Comparison of ENCODE assay signal across 9 mouse cellular contexts in genomic region chr7:25433007-25433541, GRCm38 (mm10). TPM values are rescaled to one million over a fixed set of nuclear protein-coding genes. Genes with fewer than 3 reads are reported as not detected.
DNase-seq lines count a peak whose midpoint lies in the region; ATAC-seq and TF ChIP-seq lines count a peak whose summit lies in the region.
"Had no signal": no experiment of that assay in that cellular context is flagged by ENCODE, and none has a peak within 500 bp of the region (broad histone marks: within the 10 kb centered on the region; RNA-seq: fewer than 3 reads in every experiment).

No protein-coding gene starts in this region.

- H3K4me2 ChIP-seq in CH12.LX (ENCODE audit: insufficient read depth, low read depth, poor library complexity, severe bottlenecking) = peak overlapping the region; percentile 54
- no peak overlapping the region for H3K4me2 ChIP-seq in heart, embryonic 14.5 days (ENCODE audit: low read length)

- 22% methylated on average over 5 of the region's 5 CpGs for WGBS in heart, embryonic 14.5 days

- dilution Hi-C loops in CH12.LX (cut with MboI; ENCODE audit: extremely low pct_ligation_motif_present, extremely low pct_unique_long_range_greater_than_20kb, low sequenced_read_pairs) = no loop called here

- TF ChIP-seq POLR2A in CH12.LX (IDR thresholded peaks at IDR 0.05; ENCODE audit: low read depth, low read length) = peak; percentile 65

- H3K36me3 ChIP-seq in CH12.LX (replicated peaks in 1 of 2; ENCODE audit: control insufficient read depth in 1 of 2, insufficient read depth in 1 of 2, low read length in 1 of 2) = no peaks in the 10 kb centered on the region
- no peaks in the 10 kb centered on the region for H3K36me3 ChIP-seq in heart, embryonic 14.5 days (ENCODE audit: control insufficient read depth, insufficient read depth, low read length)

- no peaks in the 10 kb centered on the region for H3K79me2 ChIP-seq in CH12.LX (replicated peaks; ENCODE audit: control insufficient read depth, extremely low read depth, insufficient read depth, poor library complexity, severe bottlenecking)

- in situ Hi-C loops in CH12.LX (cut with MboI; ENCODE audit: low pct_ligation_motif_present, low pct_unique_long_range_greater_than_20kb, low sequenced_read_pairs) = loop anchor here (5.0 kb wide), 2 partner anchors 44 to 164 kb away; partner anchors contain the start of gene Ceacam1

- no peaks in the 10 kb centered on the region for H3K27me3 ChIP-seq in CH12.LX (replicated peaks)
- no peaks in the 10 kb centered on the region for H3K27me3 ChIP-seq in heart, embryonic 14.5 days (ENCODE audit: control insufficient read depth, insufficient read depth, low read length)

- TF ChIP-seq RAD21 in CH12.LX (IDR thresholded peaks at IDR 0.05; ENCODE audit: low read depth, low read length) = no peak

- peaks cover 34 to 84% of the 10 kb centered on the region in 2 experiments for H3K4me1 ChIP-seq in CH12.LX (ENCODE audit: control insufficient read depth in 1 of 2, insufficient read depth in 2 of 2)
- no peaks in the 10 kb centered on the region for H3K4me1 ChIP-seq in heart, embryonic 14.5 days (ENCODE audit: control insufficient read depth in 2 of 2, insufficient read depth in 2 of 2, low read length in 2 of 2)

- peak overlapping the region; percentile 28 for H3K9ac ChIP-seq in CH12.LX (ENCODE audit: insufficient read depth, low read depth)
- no peak overlapping the region for H3K9ac ChIP-seq in heart, embryonic 14.5 days (ENCODE audit: low read length)

- no peak for TF ChIP-seq CTCF in CH12.LX (conservative IDR thresholded peaks at IDR 0.05 in 1 of 2, IDR thresholded peaks at IDR 0.05 in 1 of 2; ENCODE audit: low read depth in 2 of 2, low read length in 2 of 2)

- ATAC-seq in heart, embryonic 14.5 days (ENCODE audit: insufficient number of reproducible peaks, insufficient read depth, low FRiP score, low read depth) = peak; percentile 50; the same call in 1 of the 2 replicates
- no peak for ATAC-seq in inflammation-experienced regulatory T-cells, adult 6 months

- H3K27ac ChIP-seq in CH12.LX (ENCODE audit: insufficient read depth, low read depth) = peak overlapping the region; percentile 86
- H3K27ac ChIP-seq in heart, embryonic 14.5 days (replicated peaks in 1 of 2; ENCODE audit: control insufficient read depth in 1 of 2, insufficient read depth in 1 of 2, low read depth in 2 of 2, low read length in 2 of 2) = peak overlapping the region in 1 of 2 experiments; percentile 41; a peak in 2 of 4 replicates

- TF ChIP-seq EP300 in CH12.LX (IDR thresholded peaks at IDR 0.05; ENCODE audit: low read length) = peak; percentile 61

- no peaks in the 10 kb centered on the region for H3K9me3 ChIP-seq in CH12.LX (replicated peaks; ENCODE audit: low read length)
- H3K9me3 ChIP-seq in heart, embryonic 14.5 days (ENCODE audit: control insufficient read depth, low read length) = no peaks in the 10 kb centered on the region

- peak; percentile 20 for DNase-seq in embryo, embryonic 11 days
- no peak for DNase-seq in embryo, embryonic 10.5 days (ENCODE audit: low spot score)
- DNase-seq in CH12.LX (ENCODE audit: extremely low read depth) = peak; percentile 94
- peak; percentile 41 for DNase-seq in lung, postnatal 14 days
- no peak for DNase-seq in adrenal gland, adult 18-20 months (ENCODE audit: low spot score in 2 of 2)
- no peak for DNase-seq in testis, postnatal 14 days (ENCODE audit: low spot score)

- no peak overlapping the region for H3K4me3 ChIP-seq in CH12.LX (replicated peaks in 1 of 3; ENCODE audit: low read depth in 2 of 3, low read length in 2 of 3, poor library complexity in 1 of 3)
- H3K4me3 ChIP-seq in heart, embryonic 14.5 days (ENCODE audit: control insufficient read depth in 1 of 2, insufficient read depth in 1 of 2, low read depth in 1 of 2, low read length in 2 of 2) = no peak overlapping the region

TF ChIP-seq in CH12.LX, 34 proteins besides CTCF, POLR2A, EP300 and RAD21:
- peak; percentile 92 for TF ChIP-seq CHD2 (IDR thresholded peaks at IDR 0.05; ENCODE audit: low read length)
- no peak; the same call in 1 of the 2 replicates for TF ChIP-seq MAFK (IDR thresholded peaks at IDR 0.05; ENCODE audit: insufficient replicate concordance, low read length)
- TF ChIP-seq ZMIZ1 (IDR thresholded peaks at IDR 0.05; ENCODE audit: low read depth, low read length) = no peak
- TF ChIP-seq HCFC1 (IDR thresholded peaks at IDR 0.05; ENCODE audit: low read depth, low read length) = peak; percentile 58
- peak; percentile 54; the same call in 1 of the 2 replicates for TF ChIP-seq IRF4 (IDR thresholded peaks at IDR 0.05; ENCODE audit: low read depth, low read length)
- TF ChIP-seq TBP (conservative IDR thresholded peaks at IDR 0.05; ENCODE audit: low read depth, low read length) = no peak
- no peak for TF ChIP-seq JUN (IDR thresholded peaks at IDR 0.05; ENCODE audit: insufficient read depth, low read depth, low read length)
- TF ChIP-seq MEF2A (IDR thresholded peaks at IDR 0.05; ENCODE audit: borderline replicate concordance, low read depth, low read length) = no peak
- no peak for TF ChIP-seq UBTF (IDR thresholded peaks at IDR 0.05; ENCODE audit: low read depth, low read length)
- TF ChIP-seq GABPA (IDR thresholded peaks at IDR 0.05; ENCODE audit: insufficient replicate concordance, low read depth, low read length) = no peak
- no peak; the same call in 1 of the 2 replicates for TF ChIP-seq SIN3A (IDR thresholded peaks at IDR 0.05; ENCODE audit: low read length)
- TF ChIP-seq MYC (IDR thresholded peaks at IDR 0.05; ENCODE audit: low read depth, low read length) = peak; percentile 76
- TF ChIP-seq RCOR1 (conservative IDR thresholded peaks at IDR 0.05; ENCODE audit: low read depth, low read length) = no peak
- no peak; the same call in 1 of the 2 replicates for TF ChIP-seq SMC3 (IDR thresholded peaks at IDR 0.05; ENCODE audit: low read depth, low read length)
- TF ChIP-seq POLR2AphosphoS2 (IDR thresholded peaks at IDR 0.05; ENCODE audit: low read depth, low read length) = no peak
- TF ChIP-seq NELFE (IDR thresholded peaks at IDR 0.05; ENCODE audit: low read depth, low read length) = no peak
- peak; percentile 53; the same call in 1 of the 2 replicates for TF ChIP-seq BHLHE40 (IDR thresholded peaks at IDR 0.05; ENCODE audit: low read depth, low read length)
- TF ChIP-seq JUND (conservative IDR thresholded peaks at IDR 0.05; ENCODE audit: low read depth, low read length) = peak; percentile 23; the same call in 1 of the 2 replicates
- no peak for TF ChIP-seq PAX5 (IDR thresholded peaks at IDR 0.05; ENCODE audit: low read length)
- TF ChIP-seq USF2 (conservative IDR thresholded peaks at IDR 0.05; ENCODE audit: low read depth, low read length) = no peak
- peak; percentile 70 for TF ChIP-seq ELF1 (IDR thresholded peaks at IDR 0.05; ENCODE audit: low read depth, low read length)
- TF ChIP-seq TCF12 (IDR thresholded peaks at IDR 0.05; ENCODE audit: low read depth, low read length) = peak; percentile 52; the same call in 1 of the 2 replicates
- TF ChIP-seq KAT2A (IDR thresholded peaks at IDR 0.05; ENCODE audit: insufficient replicate concordance, low read length) = 0 out of 2 replicates have a peak, but pooled peaks have one; percentile 39
- no peak; the same call in 1 of the 2 replicates for TF ChIP-seq MXI1 (IDR thresholded peaks at IDR 0.05; ENCODE audit: low read depth, low read length)
- no peak for TF ChIP-seq ZC3H11A (IDR thresholded peaks at IDR 0.05; ENCODE audit: low read depth, low read length)
- TF ChIP-seq MAZ (IDR thresholded peaks at IDR 0.05; ENCODE audit: low read depth, low read length) = peak; percentile 75; the same call in 1 of the 2 replicates
- TF ChIP-seq E2F4 (IDR thresholded peaks at IDR 0.05; ENCODE audit: insufficient replicate concordance, low read depth, low read length) = no peak
- TF ChIP-seq USF1 (IDR thresholded peaks at IDR 0.05; ENCODE audit: low read depth, low read length) = no peak
- TF ChIP-seq ZKSCAN1 (IDR thresholded peaks at IDR 0.05; ENCODE audit: borderline replicate concordance, low read depth, low read length) = no peak
- no peak for TF ChIP-seq NRF1 (IDR thresholded peaks at IDR 0.05; ENCODE audit: low read depth, low read length)
- peak; percentile 75 for TF ChIP-seq ETS1 (conservative IDR thresholded peaks at IDR 0.05; ENCODE audit: low read depth, low read length)
- peak; percentile 65 for TF ChIP-seq MAX (IDR thresholded peaks at IDR 0.05; ENCODE audit: low read length)
- TF ChIP-seq CHD1 (IDR thresholded peaks at IDR 0.05; ENCODE audit: low read depth, low read length) = no peak
- TF ChIP-seq ZNF384 (IDR thresholded peaks at IDR 0.05; ENCODE audit: low read depth, low read length) = peak; percentile 93

RNA-seq across cellular contexts. Expression of gene Cxcl17, which starts 20.4 kb away (rescaled TPM):
- not detected in 2 replicates for total RNA-seq in CH12.LX (2012; rRNA removed)
- total RNA-seq in CH12.LX (2014; rRNA removed) = not detected in 2 replicates
- not detected in 2 replicates for polyA plus RNA-seq in CH12.LX (2012; ENCODE audit: insufficient read length, low read depth)
- polyA plus RNA-seq in heart, embryonic 14.5 days (2014; fragmentation: Nextera tagmentation; extraction: Ambion mirVana) = 0.28 and 0.36 TPM in 2 replicates
- not detected for total RNA-seq in adrenal gland, adult 18-20 months (2021)
- polyA plus RNA-seq in inflammation-experienced regulatory T-cells, adult 6 months (2017; shearing (Covaris generic)) = not detected
- total RNA-seq: heart, postnatal 36 days had no signal

RNA-seq across cellular contexts. Expression of gene Lipe, which starts 34.6 kb away (rescaled TPM):
- total RNA-seq in CH12.LX (2012; rRNA removed) (2.7 and 3.4 TPM in 2 replicates), CH12.LX (2014; rRNA removed) (2.3 and 2.8 TPM in 2 replicates)
- 5.9 and 6.4 TPM in 2 replicates for polyA plus RNA-seq in CH12.LX (2012; ENCODE audit: insufficient read length, low read depth)
- 2.8 and 3.6 TPM in 2 replicates for polyA plus RNA-seq in heart, embryonic 14.5 days (2014; fragmentation: Nextera tagmentation; extraction: Ambion mirVana)
- 100 to 1,000 TPM; 332 to 738 TPM for total RNA-seq in adrenal gland, adult 18-20 months (2021)
- polyA plus RNA-seq in inflammation-experienced regulatory T-cells, adult 6 months (2017; shearing (Covaris generic)) = 10 to 100 TPM in 2 of 3 experiments, 1 to 10 TPM in 1; 9.0 to 11.0 (median 10.1) TPM

RNA-seq across cellular contexts. Expression of gene Ceacam1, which starts 44.3 kb away (rescaled TPM):
- total RNA-seq in CH12.LX (2012; rRNA removed) (3.1 TPM in 2 replicates), CH12.LX (2014; rRNA removed) (4.7 and 5.9 TPM in 2 replicates)
- polyA plus RNA-seq in CH12.LX (2012; ENCODE audit: insufficient read length, low read depth) = 19.2 and 25.1 TPM in 2 replicates
- 3.9 and 4.5 TPM in 2 replicates for polyA plus RNA-seq in heart, embryonic 14.5 days (2014; fragmentation: Nextera tagmentation; extraction: Ambion mirVana)
- total RNA-seq in adrenal gland, adult 18-20 months (2021) = 10 to 100 TPM in 1 of 2 experiments, 1 to 10 TPM in 1; 9.3 to 34.6 TPM
- polyA plus RNA-seq in inflammation-experienced regulatory T-cells, adult 6 months (2017; shearing (Covaris generic)) = under 1 TPM in 1 of 3 experiments, not detected in 2; 0.54 TPM

Comparison
In these comparisons a context has a peak if more than half of its experiments do, and no peak if none do; other contexts are left out.
1. DNase-seq: peak in embryo, embryonic 11 days (single experiment), CH12.LX (single experiment) and lung, postnatal 14 days (single experiment); none in embryo, embryonic 10.5 days (single experiment), adrenal gland, adult 18-20 months (0 of 2) and testis, postnatal 14 days (single experiment).